Mouse (Mus musculus): ENCODE data around the gene Lipc. TPM values are rescaled to one million over a fixed set of nuclear protein-coding genes. Genes with fewer than 3 reads are reported as not detected.

Gene Lipc
- polyA plus RNA-seq, 1 experiment from 2014 or later = 0.09 TPM

- ATAC-seq (replicated peaks) = no peak
- H3K9me3 ChIP-seq = no peaks in the 10 kb centered on the region
- H3K36me3 ChIP-seq (replicated peaks) = no peaks in the 10 kb centered on the region
- no peak overlapping the region for H3K9ac ChIP-seq
- H3K27me3 ChIP-seq (replicated peaks) = no peaks in the 10 kb centered on the region
- no peak overlapping the region for H3K27ac ChIP-seq
- no peaks in the 10 kb centered on the region for H3K4me1 ChIP-seq
- H3K4me2 ChIP-seq = no peak overlapping the region
- WGBS = 93% methylated on average over 11 of the region's 11 CpGs
- no peak overlapping the region for H3K4me3 ChIP-seq
Observed at GRCm38 (mm10) chr9:70902821-70903730, 49.0 kb downstream of the Lipc start.

- no peaks in the 10 kb centered on the region for H3K27me3 ChIP-seq (replicated peaks)
- no peaks in the 10 kb centered on the region for H3K36me3 ChIP-seq (replicated peaks)
- no peak overlapping the region for H3K9ac ChIP-seq
- no peak overlapping the region for H3K27ac ChIP-seq
- WGBS = 96% methylated on average over 1 of the region's 1 CpGs
- H3K9me3 ChIP-seq = no peaks in the 10 kb centered on the region
- no peaks in the 10 kb centered on the region for H3K4me1 ChIP-seq
- no peak overlapping the region for H3K4me3 ChIP-seq
- no peak overlapping the region for H3K4me2 ChIP-seq
- ATAC-seq (replicated peaks) = no peak
Observed at GRCm38 (mm10) chr9:70894201-70894600, 57.8 kb downstream of the Lipc start.

GRCm38 (mm10) chr9:70893526-70893925 is 58.5 kb downstream of the Lipc start:
- no peaks in the 10 kb centered on the region for H3K36me3 ChIP-seq (replicated peaks)
- H3K4me1 ChIP-seq = no peaks in the 10 kb centered on the region
- H3K27me3 ChIP-seq (replicated peaks) = no peaks in the 10 kb centered on the region
- ATAC-seq (replicated peaks) = no peak
- H3K4me3 ChIP-seq = no peak overlapping the region
- no peak overlapping the region for H3K9ac ChIP-seq
- H3K27ac ChIP-seq = no peak overlapping the region
- H3K4me2 ChIP-seq = no peak overlapping the region
- H3K9me3 ChIP-seq = no peaks in the 10 kb centered on the region
- WGBS = 75% methylated on average over 3 of the region's 3 CpGs

- no peaks in the 10 kb centered on the region for H3K36me3 ChIP-seq (replicated peaks)
- 90% methylated on average over 5 of the region's 5 CpGs for WGBS
Observed at GRCm38 (mm10) chr9:70892627-70893026, 59.4 kb downstream of the Lipc start.

GRCm38 (mm10) chr9:70891431-70892133 is 60.4 kb downstream of the Lipc start:
- Histone ChIP-seq H3K9ac (no peak overlapping the region), H3K4me2 (no peak overlapping the region), H3K9me3 (no peaks in the 10 kb centered on the region), H3K36me3 (replicated peaks) (no peaks in the 10 kb centered on the region), H3K4me1 (no peaks in the 10 kb centered on the region), H3K4me3 (no peak overlapping the region), H3K27me3 (replicated peaks) (no peaks in the 10 kb centered on the region), H3K27ac (no peak overlapping the region)
- WGBS = 73% methylated on average over 8 of the region's 8 CpGs
- ATAC-seq (replicated peaks) = no peak

More at GRCm38 (mm10) chr9:70892627-70893026, 59.4 kb downstream of the Lipc start:
- no peak overlapping the region for H3K27ac ChIP-seq
- H3K9ac ChIP-seq = no peak overlapping the region
- no peaks in the 10 kb centered on the region for H3K9me3 ChIP-seq
- H3K27me3 ChIP-seq (replicated peaks) = no peaks in the 10 kb centered on the region
- H3K4me1 ChIP-seq = no peaks in the 10 kb centered on the region
- no peak overlapping the region for H3K4me3 ChIP-seq
- no peak for ATAC-seq (replicated peaks)
- no peak overlapping the region for H3K4me2 ChIP-seq

GRCm38 (mm10) chr9:70890736-70891135 is 61.3 kb downstream of the Lipc start:
- WGBS = 86% methylated on average over 7 of the region's 7 CpGs
- H3K4me2 ChIP-seq = no peak overlapping the region
- no peaks in the 10 kb centered on the region for H3K4me1 ChIP-seq

GRCm38 (mm10) chr9:70888969-70889368 is 63.1 kb downstream of the Lipc start:
- 85% methylated on average over 4 of the region's 4 CpGs for WGBS
- no peaks in the 10 kb centered on the region for H3K9me3 ChIP-seq
- no peak overlapping the region for H3K4me3 ChIP-seq
- H3K27me3 ChIP-seq (replicated peaks) = no peaks in the 10 kb centered on the region
- no peak for ATAC-seq (replicated peaks)
- no peak overlapping the region for H3K27ac ChIP-seq
- H3K36me3 ChIP-seq (replicated peaks) = no peaks in the 10 kb centered on the region
- H3K9ac ChIP-seq = no peak overlapping the region
- H3K4me2 ChIP-seq = no peak overlapping the region
- H3K4me1 ChIP-seq = no peaks in the 10 kb centered on the region

More at GRCm38 (mm10) chr9:70890736-70891135, 61.3 kb downstream of the Lipc start:
- Histone ChIP-seq H3K27me3 (replicated peaks) (no peaks in the 10 kb centered on the region), H3K9ac (no peak overlapping the region), H3K9me3 (no peaks in the 10 kb centered on the region), H3K36me3 (replicated peaks) (no peaks in the 10 kb centered on the region), H3K27ac (no peak overlapping the region), H3K4me3 (no peak overlapping the region)
- no peak for ATAC-seq (replicated peaks)

- no peak for ATAC-seq (replicated peaks)
- H3K9me3 ChIP-seq = no peaks in the 10 kb centered on the region
- no peak overlapping the region for H3K27ac ChIP-seq
Observed at GRCm38 (mm10) chr9:70888556-70888955, 63.5 kb downstream of the Lipc start.

GRCm38 (mm10) chr9:70881982-70882381 is 70.0 kb downstream of the Lipc start:
- Histone ChIP-seq H3K27ac (no peak overlapping the region), H3K4me3 (no peak overlapping the region), H3K9ac (no peak overlapping the region), H3K36me3 (replicated peaks) (no peaks in the 10 kb centered on the region), H3K4me2 (no peak overlapping the region), H3K9me3 (no peaks in the 10 kb centered on the region), H3K27me3 (replicated peaks) (no peaks in the 10 kb centered on the region), H3K4me1 (no peaks in the 10 kb centered on the region)
- 69% methylated on average over 5 of the region's 5 CpGs for WGBS
- ATAC-seq (replicated peaks) = no peak

More at GRCm38 (mm10) chr9:70888556-70888955, 63.5 kb downstream of the Lipc start:
- Histone ChIP-seq H3K27me3 (replicated peaks) (no peaks in the 10 kb centered on the region), H3K9ac (no peak overlapping the region), H3K4me2 (no peak overlapping the region), H3K4me3 (no peak overlapping the region), H3K36me3 (replicated peaks) (no peaks in the 10 kb centered on the region), H3K4me1 (no peaks in the 10 kb centered on the region)
- 99% methylated on average over 2 of the region's 2 CpGs for WGBS

- H3K27ac ChIP-seq = no peak overlapping the region
- no peak overlapping the region for H3K4me3 ChIP-seq
- H3K27me3 ChIP-seq (replicated peaks) = no peaks in the 10 kb centered on the region
- no peak overlapping the region for H3K9ac ChIP-seq
- H3K4me2 ChIP-seq = no peak overlapping the region
- no peaks in the 10 kb centered on the region for H3K9me3 ChIP-seq
- ATAC-seq (replicated peaks) = no peak
- no peaks in the 10 kb centered on the region for H3K36me3 ChIP-seq (replicated peaks)
- H3K4me1 ChIP-seq = no peaks in the 10 kb centered on the region
Observed at GRCm38 (mm10) chr9:70878823-70879222, 73.2 kb downstream of the Lipc start.

- no peak overlapping the region for H3K4me3 ChIP-seq
- H3K27ac ChIP-seq = no peak overlapping the region
- no peaks in the 10 kb centered on the region for H3K4me1 ChIP-seq
- H3K9me3 ChIP-seq = no peaks in the 10 kb centered on the region
- H3K27me3 ChIP-seq (replicated peaks) = no peaks in the 10 kb centered on the region
- H3K4me2 ChIP-seq = no peak overlapping the region
- no peak overlapping the region for H3K9ac ChIP-seq
- 84% methylated on average over 5 of the region's 5 CpGs for WGBS
- H3K36me3 ChIP-seq (replicated peaks) = no peaks in the 10 kb centered on the region
- ATAC-seq (replicated peaks) = no peak
Observed at GRCm38 (mm10) chr9:70878157-70878556, 73.9 kb downstream of the Lipc start.

GRCm38 (mm10) chr9:70875490-70875889 is 76.5 kb downstream of the Lipc start:
- H3K27ac ChIP-seq = no peak overlapping the region
- no peaks in the 10 kb centered on the region for H3K4me1 ChIP-seq
- no peak overlapping the region for H3K9ac ChIP-seq
- H3K27me3 ChIP-seq (replicated peaks) = no peaks in the 10 kb centered on the region
- no peak overlapping the region for H3K4me3 ChIP-seq
- WGBS = 60% methylated on average over 4 of the region's 4 CpGs
- no peaks in the 10 kb centered on the region for H3K36me3 ChIP-seq (replicated peaks)
- no peaks in the 10 kb centered on the region for H3K9me3 ChIP-seq
- no peak for ATAC-seq (replicated peaks)
- H3K4me2 ChIP-seq = no peak overlapping the region
